Comparison of ENCODE assay signal across 15 mouse cellular contexts in genomic region chr12:5194176-5194575, GRCm38 (mm10).
"Had no signal": no experiment of that assay in that cellular context is flagged by ENCODE, and none has a peak within 500 bp of the region (broad histone marks: within the 10 kb centered on the region; RNA-seq: fewer than 3 reads in every experiment).

No protein-coding gene starts in this region.

- ATAC-seq: liver, postnatal 0 days; midbrain, embryonic 13.5 days had no signal

- H3K4me3 ChIP-seq: kidney, embryonic 15.5 days; liver, embryonic 13.5 days; midbrain, embryonic 13.5 days; myocyte; neural tube, embryonic 15.5 days; stomach, embryonic 15.5 days had no signal

- H3K27me3 ChIP-seq: kidney, embryonic 15.5 days; liver, embryonic 13.5 days; midbrain, embryonic 13.5 days; neural tube, embryonic 15.5 days; stomach, embryonic 15.5 days had no signal

- H3K9ac ChIP-seq: kidney, embryonic 15.5 days; liver, embryonic 13.5 days; liver, postnatal 0 days; midbrain, embryonic 13.5 days; neural tube, embryonic 15.5 days; stomach, embryonic 15.5 days had no signal

- DNase-seq: kidney, adult 2 months; kidney, postnatal 14 days; left cerebral cortex, postnatal 4 days; liver; liver, embryonic 13.5 days; liver, postnatal 0 days; right cerebral cortex, postnatal 4 days; spleen, adult 18-20 months; thymus, adult 2 months; thymus, postnatal 25 days had no signal

- H3K36me3 ChIP-seq: kidney, embryonic 15.5 days; liver, embryonic 13.5 days; midbrain, embryonic 13.5 days; neural tube, embryonic 15.5 days; stomach, embryonic 15.5 days had no signal

- H3K4me2 ChIP-seq: kidney, embryonic 15.5 days; liver, embryonic 13.5 days; midbrain, embryonic 13.5 days; neural tube, embryonic 15.5 days; stomach, embryonic 15.5 days had no signal

- H3K9me3 ChIP-seq: kidney, embryonic 15.5 days; liver, embryonic 13.5 days; midbrain, embryonic 13.5 days; neural tube, embryonic 15.5 days; stomach, embryonic 15.5 days had no signal

- H3K27ac ChIP-seq: kidney, embryonic 15.5 days; liver, embryonic 13.5 days; midbrain, embryonic 13.5 days; neural tube, embryonic 15.5 days; stomach, embryonic 15.5 days had no signal
